Mouse (Mus musculus) forebrain, embryonic 11.5 days (tissue): ENCODE data around the gene Slc48a1. TPM values are rescaled to one million over a fixed set of nuclear protein-coding genes. Genes with fewer than 3 reads are reported as not detected.

ENCODE experiments used
- ATAC-seq: fragments of 200-750 bp; cut with Nextera tagmentation; replicated peaks from 2 replicates; pipeline ENCODE4 v1.8.0; 2017; ENCODE audit warnings: moderate TSS enrichment; ENCODE audit not compliant: low FRiP score
- DNase-seq: peaks from one replicate; pipeline ENCODE4 v3.0.0-alpha.2; 2017; ENCODE audit warnings: low spot score
- H3K27ac ChIP-seq: fragments of 300-500 bp; sonication (generic); 2 replicates; pipeline ENCODE4 v1.5.1; 2014; ENCODE audit warnings: low read depth, low read length
- H3K27me3 ChIP-seq: fragments of 300-500 bp; sonication (generic); 2 replicates; pipeline ENCODE4 v1.6.1; 2014; ENCODE audit warnings: mild to moderate bottlenecking, low read length, mixed read lengths; ENCODE audit not compliant: control insufficient read depth, insufficient read depth
- H3K36me3 ChIP-seq: fragments of 300-500 bp; sonication (generic); 2 replicates; pipeline ENCODE4 v1.6.1; 2014; ENCODE audit warnings: mild to moderate bottlenecking, low read length, moderate library complexity, mixed read lengths; ENCODE audit not compliant: control insufficient read depth, insufficient read depth
- H3K4me1 ChIP-seq: fragments of 300-500 bp; sonication (generic); replicated peaks from 2 replicates; pipeline ENCODE4 v1.6.1; 2014; ENCODE audit warnings: low read length, mixed read lengths; ENCODE audit not compliant: control insufficient read depth, insufficient read depth
- H3K4me2 ChIP-seq: fragments of 300-500 bp; sonication (generic); 2 replicates; pipeline ENCODE4 v1.6.1; 2014; ENCODE audit warnings: low read depth, mild to moderate bottlenecking, low read length, moderate library complexity, mixed read lengths; ENCODE audit not compliant: severe bottlenecking
- H3K4me3 ChIP-seq: fragments of 300-500 bp; sonication (generic); 2 replicates; pipeline ENCODE4 v1.5.1; 2014; ENCODE audit warnings: low read depth, low read length
- H3K9ac ChIP-seq: fragments of 300-500 bp; sonication (generic); 2 replicates; pipeline ENCODE4 v1.6.1; 2014; ENCODE audit warnings: low read length
- H3K9me3 ChIP-seq: fragments of 300-500 bp; sonication (generic); 2 replicates; pipeline ENCODE4 v1.6.1; 2016; ENCODE audit warnings: low read length, mixed read lengths; ENCODE audit not compliant: control insufficient read depth
- WGBS: fragments of 180-500 bp; shearing (Covaris S2); extraction: QIAGEN DNeasy Blood & Tissue Kit; methylation state at CpG from one replicate; pipeline ENCODE4 v1.1.7; 2014; 5-methylcytosine and 5-hydroxymethylcytosine counted together
- polyA plus RNA-seq: library from polyadenylated mRNA; unstranded; fragments of >200 nt; fragmentation: Nextera tagmentation; extraction: Ambion mirVana; gene quantifications from 2 replicates; pipeline ENCODE4 v1.2.1, GENCODE M21; 2014

The Slc48a1 gene
- polyA plus RNA-seq, 1 experiment from 2014 or later: 32.1 TPM

DNA sequence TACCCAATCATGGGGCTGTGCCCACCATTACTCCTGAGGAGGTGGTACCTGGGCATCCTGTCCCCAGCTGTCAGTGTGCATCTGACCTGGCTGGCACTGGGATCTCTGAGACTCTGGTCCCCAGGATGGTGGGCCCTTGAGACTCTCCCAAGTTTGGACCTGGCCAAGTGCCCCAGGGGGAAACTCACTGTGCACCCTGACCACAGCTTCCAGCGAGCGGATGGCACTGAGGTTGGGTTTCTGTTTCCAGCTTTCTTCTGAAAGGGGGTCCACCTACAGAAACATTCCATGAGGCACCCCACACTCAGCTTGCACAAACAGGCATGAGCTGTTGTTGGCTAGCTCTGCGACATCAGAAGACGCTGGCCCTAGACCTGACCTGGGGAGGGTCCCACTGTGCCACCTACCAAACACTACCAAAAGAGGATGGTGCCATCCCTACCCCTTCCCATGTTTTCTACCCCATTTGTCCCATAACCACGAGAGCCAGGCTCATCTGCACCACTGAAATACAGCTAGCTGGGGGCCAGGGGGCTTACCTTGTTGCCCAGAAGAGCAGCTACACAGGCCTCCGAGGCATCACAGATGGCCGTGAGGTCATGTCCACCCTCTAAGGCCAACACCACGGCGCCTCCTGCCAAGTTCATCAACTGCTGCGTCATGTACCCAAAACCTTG, 17.4 kb downstream of the Slc48a1 start:
- Histone ChIP-seq H3K4me2 (no peak overlapping the region), H3K9me3 (no peaks in the 10 kb centered on the region), H3K9ac (no peak overlapping the region), H3K4me1 (peaks cover 4% of the 10 kb centered on the region; the same call in 1 of the 2 replicates), H3K27ac (no peak overlapping the region), H3K4me3 (no peak overlapping the region), H3K36me3 (no peaks in the 10 kb centered on the region; the same call in 1 of the 2 replicates), H3K27me3 (no peaks in the 10 kb centered on the region)
- 96% methylated on average over 10 of the region's 10 CpGs for WGBS
- no peak for DNase-seq
- ATAC-seq: no peak

DNA sequence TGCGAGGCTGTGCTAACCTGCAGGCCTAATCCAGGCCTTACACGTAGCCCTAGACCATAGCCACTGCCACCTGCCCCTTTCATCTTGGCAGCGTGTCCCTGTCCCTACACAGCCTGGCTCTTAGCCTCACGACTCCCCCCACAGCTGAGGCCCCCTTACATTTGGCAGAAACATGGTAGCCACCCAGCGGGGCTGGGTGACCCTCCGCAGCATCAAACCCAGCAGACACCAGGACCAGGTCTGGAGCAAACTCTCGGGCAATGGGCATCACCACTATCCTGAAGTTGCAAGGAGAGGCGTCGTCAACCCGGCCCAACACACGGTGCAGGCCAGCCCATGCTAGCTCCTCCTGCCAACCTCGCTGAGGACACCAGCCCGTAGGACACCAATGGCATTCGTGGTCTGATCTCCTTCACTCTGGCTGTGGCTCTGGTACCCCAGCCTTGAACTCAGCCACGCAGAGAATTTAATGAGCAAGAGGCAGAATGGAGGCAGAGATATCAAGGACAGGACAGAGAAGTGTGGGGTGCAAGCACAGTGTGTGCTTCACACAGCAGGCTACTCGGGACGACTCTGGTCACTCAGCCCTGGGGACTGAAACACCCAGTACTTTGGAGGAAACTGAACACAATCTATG, 18.5 kb downstream of the Slc48a1 start:
- Histone ChIP-seq H3K4me1 (peaks cover 4% of the 10 kb centered on the region; the same call in 1 of the 2 replicates), H3K36me3 (no peaks in the 10 kb centered on the region; the same call in 1 of the 2 replicates), H3K9me3 (no peaks in the 10 kb centered on the region), H3K4me3 (no peak overlapping the region), H3K9ac (no peak overlapping the region), H3K27me3 (no peaks in the 10 kb centered on the region), H3K4me2 (no peak overlapping the region), H3K27ac (no peak overlapping the region)
- 93% methylated on average over 17 of the region's 17 CpGs for WGBS
- DNase-seq: no peak
- ATAC-seq: no peak

DNA sequence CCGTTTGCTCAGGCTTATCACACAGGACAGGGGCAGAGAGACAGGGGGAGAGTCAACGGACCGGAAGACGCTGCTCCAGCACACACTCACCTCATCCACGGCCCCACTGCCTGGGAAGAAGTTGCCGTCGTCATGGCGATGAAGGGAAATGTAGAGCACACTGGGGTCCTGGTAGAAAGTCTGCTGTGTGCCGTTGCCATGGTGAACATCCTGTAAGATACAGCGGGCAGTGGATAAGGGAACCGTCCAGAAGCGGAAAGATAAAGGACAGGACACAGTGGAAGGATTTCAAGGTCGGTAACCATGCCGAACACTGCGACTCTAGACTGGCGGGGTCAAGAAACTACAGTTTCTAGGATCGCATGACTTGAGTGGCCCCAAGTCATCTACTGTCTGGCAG, 19.8 kb downstream of the Slc48a1 start:
- Histone ChIP-seq H3K27ac (no peak overlapping the region), H3K4me2 (no peak overlapping the region), H3K9me3 (no peaks in the 10 kb centered on the region), H3K4me3 (no peak overlapping the region), H3K4me1 (peaks cover 8% of the 10 kb centered on the region; the same call in 1 of the 2 replicates), H3K27me3 (no peaks in the 10 kb centered on the region), H3K36me3 (no peaks in the 10 kb centered on the region; the same call in 1 of the 2 replicates), H3K9ac (no peak overlapping the region)
- DNase-seq (peak; percentile 73), ATAC-seq (peak; percentile 70)
- 49% methylated on average over 17 of the region's 17 CpGs for WGBS

DNA sequence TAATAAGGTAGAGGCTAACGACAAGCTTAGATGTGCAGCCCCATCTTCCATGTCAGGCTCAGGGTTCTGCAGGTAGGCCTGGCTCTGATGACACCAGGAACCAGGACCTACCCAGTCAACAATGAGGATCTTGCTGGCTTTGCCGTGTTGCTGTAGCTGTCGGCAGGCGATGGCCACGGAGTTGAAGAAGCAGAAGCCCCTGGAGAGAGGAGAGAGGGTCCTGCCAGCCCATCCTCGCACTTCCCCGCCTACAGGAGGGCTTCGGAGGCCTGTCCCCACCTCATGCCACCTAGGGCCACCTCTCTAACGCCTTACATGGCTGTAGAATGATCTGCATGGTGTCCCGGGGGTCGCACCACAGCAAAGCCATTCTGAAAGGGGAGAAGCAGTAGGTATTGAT, 21.1 kb downstream of the Slc48a1 start:
- WGBS: 86% methylated on average over 11 of the region's 11 CpGs
- no peaks in the 10 kb centered on the region for H3K27me3 ChIP-seq
- H3K36me3 ChIP-seq: no peaks in the 10 kb centered on the region
- DNase-seq (no peak), ATAC-seq (no peak)
- peaks cover 8% of the 10 kb centered on the region; the same call in 1 of the 2 replicates for H3K4me1 ChIP-seq
- H3K27ac ChIP-seq: no peak overlapping the region
- H3K9me3 ChIP-seq: no peaks in the 10 kb centered on the region
- no peak overlapping the region for H3K9ac ChIP-seq
- H3K4me2 ChIP-seq: no peak overlapping the region
- no peak overlapping the region for H3K4me3 ChIP-seq

DNA sequence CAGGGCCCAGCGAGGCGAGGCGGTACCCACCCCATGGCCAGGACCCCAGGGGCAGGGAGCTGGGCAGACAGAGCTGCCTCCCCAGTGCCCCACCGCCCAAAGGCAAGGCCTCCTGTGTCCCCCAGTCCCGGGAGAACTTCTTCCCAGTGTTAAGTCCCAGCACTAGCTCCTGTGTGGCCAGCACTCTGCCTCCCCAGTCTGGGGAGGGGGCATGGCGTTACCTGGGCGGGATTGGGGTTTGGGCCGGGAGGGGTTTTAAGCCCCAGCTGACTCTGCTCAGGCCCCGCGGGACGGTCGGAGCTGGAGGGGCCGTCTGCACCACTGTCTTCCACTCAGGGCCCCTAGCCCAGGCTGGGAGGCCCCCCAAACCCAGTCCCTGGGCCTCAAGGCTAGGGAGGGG, 22.5 kb downstream of the Slc48a1 start:
- H3K27me3 ChIP-seq: no peaks in the 10 kb centered on the region
- H3K4me3 ChIP-seq: no peak overlapping the region
- H3K9ac ChIP-seq: no peak overlapping the region
- ATAC-seq (no peak), DNase-seq (no peak)
- WGBS: 87% methylated on average over 13 of the region's 13 CpGs
- no peaks in the 10 kb centered on the region for H3K36me3 ChIP-seq
- peaks cover 8% of the 10 kb centered on the region; the same call in 1 of the 2 replicates for H3K4me1 ChIP-seq
- H3K9me3 ChIP-seq: no peaks in the 10 kb centered on the region
- no peak overlapping the region for H3K4me2 ChIP-seq
- no peak overlapping the region for H3K27ac ChIP-seq

DNA sequence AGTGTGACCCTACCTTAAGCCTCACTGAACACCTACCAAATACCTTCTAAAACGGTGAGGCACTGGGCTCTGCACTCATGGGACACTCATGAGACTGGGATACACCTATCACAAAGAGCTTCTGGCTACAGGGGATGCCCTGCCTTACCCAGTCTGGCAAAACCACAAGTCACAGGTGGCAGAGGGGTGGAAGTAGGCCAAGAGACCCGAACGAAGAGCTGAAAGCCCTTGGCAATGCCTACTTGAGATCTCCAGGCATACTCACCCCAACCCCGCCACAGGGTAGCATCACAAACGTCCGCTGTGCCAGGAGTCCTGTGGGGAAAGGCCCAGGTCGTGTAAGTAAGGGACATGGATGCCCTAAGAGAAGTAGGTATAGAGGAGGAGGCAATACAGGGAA, 23.5 kb downstream of the Slc48a1 start:
- DNase-seq (no peak), ATAC-seq (no peak)
- no peaks in the 10 kb centered on the region for H3K9me3 ChIP-seq
- H3K27ac ChIP-seq: no peak overlapping the region
- WGBS: 82% methylated on average over 7 of the region's 7 CpGs
- H3K4me3 ChIP-seq: no peak overlapping the region
- peaks cover 8% of the 10 kb centered on the region; the same call in 1 of the 2 replicates for H3K4me1 ChIP-seq
- H3K9ac ChIP-seq: no peak overlapping the region
- H3K4me2 ChIP-seq: no peak overlapping the region
- H3K27me3 ChIP-seq: no peaks in the 10 kb centered on the region
- no peaks in the 10 kb centered on the region for H3K36me3 ChIP-seq

DNA sequence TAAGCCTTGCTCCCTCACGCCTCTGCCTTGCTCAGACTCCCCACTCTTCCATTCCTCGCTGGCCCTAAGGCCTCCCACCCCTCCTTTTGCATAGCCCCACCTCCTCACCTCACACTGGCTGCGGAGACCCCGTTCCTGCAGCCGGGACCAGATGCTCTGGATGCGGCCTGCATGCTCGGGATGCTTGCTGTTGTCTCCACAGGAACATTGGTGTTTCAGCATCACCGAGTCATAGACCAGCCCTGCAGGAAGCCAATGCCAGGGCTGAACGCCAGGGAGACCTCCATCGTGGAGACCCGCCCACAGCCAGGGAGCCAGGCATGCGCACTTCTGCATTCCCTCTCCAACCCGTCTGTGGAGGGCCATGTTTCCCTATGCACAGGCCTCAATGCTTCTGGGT, 24.3 kb downstream of the Slc48a1 start:
- DNase-seq (peak; percentile 78), ATAC-seq (peak; percentile 55)
- Histone ChIP-seq H3K4me1 (peaks cover 8% of the 10 kb centered on the region; the same call in 1 of the 2 replicates), H3K36me3 (no peaks in the 10 kb centered on the region), H3K9ac (peak overlapping the region; percentile 37; the same call in 1 of the 2 replicates), H3K9me3 (no peaks in the 10 kb centered on the region), H3K4me3 (0 out of 2 replicates have a peak overlapping the region, but pooled peaks have one; percentile 12), H3K27me3 (no peaks in the 10 kb centered on the region), H3K4me2 (peak overlapping the region; percentile 41), H3K27ac (0 out of 2 replicates have a peak overlapping the region, but pooled peaks have one; percentile 25)
- 13% methylated on average over 13 of the region's 13 CpGs for WGBS

DNA sequence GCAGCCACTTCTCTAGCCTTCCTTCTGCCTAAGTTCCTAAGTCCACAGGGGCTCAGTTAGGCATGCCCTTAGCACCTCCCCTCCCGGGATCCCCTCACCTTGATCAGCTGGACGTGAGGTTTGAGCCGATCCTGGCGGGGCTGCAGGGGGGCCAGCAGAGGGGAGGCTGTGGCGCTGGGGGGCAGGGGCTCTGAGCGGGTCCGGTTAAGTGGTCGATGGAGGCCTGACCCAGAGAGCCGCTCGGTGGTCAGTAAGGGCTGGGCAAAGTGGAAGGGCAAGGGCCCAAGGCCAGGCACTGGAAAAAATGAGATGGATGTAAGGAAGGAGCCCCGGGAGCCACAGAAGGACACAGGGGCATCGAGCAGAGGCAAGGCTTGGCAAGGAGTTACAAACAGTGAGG, 29.5 kb downstream of the Slc48a1 start:
- H3K4me1 ChIP-seq: peaks cover under 1% of the 10 kb centered on the region; the same call in 1 of the 2 replicates
- 77% methylated on average over 12 of the region's 12 CpGs for WGBS
- no peaks in the 10 kb centered on the region for H3K27me3 ChIP-seq
- no peak overlapping the region for H3K9ac ChIP-seq
- H3K36me3 ChIP-seq: no peaks in the 10 kb centered on the region; the same call in 1 of the 2 replicates
- H3K9me3 ChIP-seq: no peaks in the 10 kb centered on the region
- H3K27ac ChIP-seq: no peak overlapping the region
- no peak overlapping the region for H3K4me3 ChIP-seq
- no peak overlapping the region for H3K4me2 ChIP-seq
- DNase-seq (no peak), ATAC-seq (no peak)
